Comparison of ENCODE assay signal across 12 mouse cellular contexts in genomic region chr6:119437894-119438761, GRCm38 (mm10). TPM values are rescaled to one million over a fixed set of nuclear protein-coding genes. Genes with fewer than 3 reads are reported as not detected.
DNase-seq lines count a peak whose midpoint lies in the region; ATAC-seq and TF ChIP-seq lines count a peak whose summit lies in the region.
"Had no signal": no experiment of that assay in that cellular context is flagged by ENCODE, and none has a peak within 500 bp of the region (broad histone marks: within the 10 kb centered on the region; RNA-seq: fewer than 3 reads in every experiment).

No protein-coding gene starts in this region.

- H3K36me3 ChIP-seq in heart, embryonic 14.5 days (ENCODE audit: control insufficient read depth, insufficient read depth, low read length) = no peaks in the 10 kb centered on the region
- H3K36me3 ChIP-seq in forebrain, postnatal 0 days (ENCODE audit: insufficient read depth) = no peaks in the 10 kb centered on the region
- H3K36me3 ChIP-seq in midbrain, embryonic 12.5 days = peaks cover 4% of the 10 kb centered on the region; the same call in 1 of the 2 replicates

- H3K4me3 ChIP-seq in heart, embryonic 14.5 days (ENCODE audit: control insufficient read depth in 1 of 2, insufficient read depth in 1 of 2, low read depth in 1 of 2, low read length in 2 of 2) = no peak overlapping the region
- H3K4me3 ChIP-seq in forebrain, postnatal 0 days (ENCODE audit: low read depth, low read length) = no peak overlapping the region
- H3K4me3 ChIP-seq in midbrain, embryonic 12.5 days = no peak overlapping the region
- H3K4me3 ChIP-seq: limb, embryonic 13.5 days had no signal

- WGBS in heart, embryonic 14.5 days = 52% methylated on average over 8 of the region's 8 CpGs
- WGBS in forebrain, postnatal 0 days = 56% methylated on average over 8 of the region's 8 CpGs
- 51% methylated on average over 8 of the region's 8 CpGs for WGBS in midbrain, embryonic 12.5 days

- no peaks in the 10 kb centered on the region for H3K27me3 ChIP-seq in heart, embryonic 14.5 days (ENCODE audit: control insufficient read depth, insufficient read depth, low read length)
- no peaks in the 10 kb centered on the region for H3K27me3 ChIP-seq in forebrain, postnatal 0 days (ENCODE audit: insufficient read depth, low read length)
- H3K27me3 ChIP-seq in midbrain, embryonic 12.5 days = no peaks in the 10 kb centered on the region
- H3K27me3 ChIP-seq: CH12.LX; limb, embryonic 13.5 days had no signal

- no peak overlapping the region for H3K27ac ChIP-seq in heart, embryonic 14.5 days (replicated peaks in 1 of 2; ENCODE audit: control insufficient read depth in 1 of 2, insufficient read depth in 1 of 2, low read depth in 2 of 2, low read length in 2 of 2)
- no peak overlapping the region for H3K27ac ChIP-seq in forebrain, postnatal 0 days (ENCODE audit: low read depth, low read length)
- H3K27ac ChIP-seq in midbrain, embryonic 12.5 days (replicated peaks) = peak overlapping the region; percentile 42; the same call in 1 of the 2 replicates
- H3K27ac ChIP-seq: limb, embryonic 13.5 days had no signal

- H3K9ac ChIP-seq in heart, embryonic 14.5 days (ENCODE audit: low read length) = no peak overlapping the region
- no peak overlapping the region for H3K9ac ChIP-seq in forebrain, postnatal 0 days
- no peak overlapping the region for H3K9ac ChIP-seq in midbrain, embryonic 12.5 days (replicated peaks)
- H3K9ac ChIP-seq: limb, embryonic 13.5 days had no signal

- intact Hi-C loops in heart, postnatal 25 days (cut with DNase I) = no loop called here
- intact Hi-C loops in gastrocnemius, postnatal 14 days (cut with DNase I; ENCODE audit: low total_unique reads) = loop anchor here (2.0 to 10.0 kb wide), 2 partner anchors 93 to 221 kb away; no protein-coding TSS in a partner anchor

- TF ChIP-seq CTCF in forebrain, postnatal 0 days (IDR thresholded peaks at IDR 0.05; ENCODE audit: low read depth) = 0 out of 2 replicates have a peak, but pooled peaks have one; percentile 26

- no peak for DNase-seq in heart, postnatal 25 days (ENCODE audit: low spot score)
- no peak for DNase-seq in forebrain, postnatal 0 days
- DNase-seq in urinary bladder, postnatal 10 days (ENCODE audit: low spot score) = no peak
- DNase-seq in gastrocnemius, postnatal 14 days = no peak
- no peak for DNase-seq in right cerebral cortex, postnatal 10 days (ENCODE audit: low spot score in 2 of 2)
- DNase-seq: kidney, postnatal 14 days; thymus, postnatal 36 days had no signal

- no peak overlapping the region for H3K4me2 ChIP-seq in heart, embryonic 14.5 days (ENCODE audit: low read length)
- H3K4me2 ChIP-seq in forebrain, postnatal 0 days (ENCODE audit: low read depth) = no peak overlapping the region
- H3K4me2 ChIP-seq in midbrain, embryonic 12.5 days (replicated peaks) = no peak overlapping the region
- H3K4me2 ChIP-seq: limb, embryonic 13.5 days had no signal

- peaks cover 9 to 10% of the 10 kb centered on the region in 2 experiments for H3K4me1 ChIP-seq in heart, embryonic 14.5 days (ENCODE audit: control insufficient read depth in 2 of 2, insufficient read depth in 2 of 2, low read length in 2 of 2)
- H3K4me1 ChIP-seq in forebrain, postnatal 0 days (ENCODE audit: insufficient read depth) = no peaks in the 10 kb centered on the region
- peaks cover 3% of the 10 kb centered on the region; the same call in 1 of the 2 replicates for H3K4me1 ChIP-seq in midbrain, embryonic 12.5 days

- peak; percentile 65 for ATAC-seq in heart, embryonic 14.5 days (ENCODE audit: insufficient number of reproducible peaks, insufficient read depth, low FRiP score, low read depth)
- peak; percentile 85 for ATAC-seq in common myeloid progenitor, adult 5-6 weeks (replicated peaks; ENCODE audit: low read depth, poor library complexity, severe bottlenecking)
- ATAC-seq in forebrain, postnatal 0 days = peak; percentile 79
- no peak; the same call in 1 of the 2 replicates for ATAC-seq in midbrain, embryonic 12.5 days (ENCODE audit: low FRiP score, low read depth)

- no peaks in the 10 kb centered on the region for H3K9me3 ChIP-seq in heart, embryonic 14.5 days (ENCODE audit: control insufficient read depth, low read length)
- H3K9me3 ChIP-seq in forebrain, postnatal 0 days (ENCODE audit: low read length) = no peaks in the 10 kb centered on the region
- H3K9me3 ChIP-seq in midbrain, embryonic 12.5 days = no peaks in the 10 kb centered on the region
- H3K9me3 ChIP-seq: limb, embryonic 13.5 days had no signal

RNA-seq across cellular contexts. Expression of gene Adipor2, which starts 20.6 kb away (rescaled TPM):
- polyA plus RNA-seq in heart, embryonic 14.5 days (2014; fragmentation: Nextera tagmentation; extraction: Ambion mirVana) = 21.8 and 27.1 TPM in 2 replicates
- 10 to 100 TPM; 56.1 to 58.0 TPM for total RNA-seq in heart, postnatal 25 days (2021)
- total RNA-seq in common myeloid progenitor, adult 5-6 weeks (2017) = 93.7 and 111 TPM in 2 replicates
- total RNA-seq in forebrain, postnatal 0 days (2014; rRNA removed) = 42.9 and 46.9 TPM in 2 replicates
- polyA plus RNA-seq in forebrain, postnatal 0 days (2015; fragmentation: Nextera tagmentation; extraction: Ambion mirVana) = 24.6 and 34.0 TPM in 2 replicates
- 36.6 and 37.6 TPM in 2 replicates for polyA plus RNA-seq in midbrain, embryonic 12.5 days (2016; fragmentation: Nextera tagmentation; extraction: Ambion mirVana)
- 10 to 100 TPM; 53.0 to 60.4 TPM for total RNA-seq in gastrocnemius, postnatal 14 days (2021)

RNA-seq across cellular contexts. Expression of gene Fbxl14, which starts 41.3 kb away (rescaled TPM):
- polyA plus RNA-seq in heart, embryonic 14.5 days (2014; fragmentation: Nextera tagmentation; extraction: Ambion mirVana) = 3.0 and 4.4 TPM in 2 replicates
- 10 to 100 TPM; 15.4 to 15.6 TPM for total RNA-seq in heart, postnatal 25 days (2021)
- total RNA-seq in common myeloid progenitor, adult 5-6 weeks (2017) = 39.2 and 48.1 TPM in 2 replicates
- total RNA-seq in forebrain, postnatal 0 days (2014; rRNA removed) = 40.3 and 54.5 TPM in 2 replicates
- polyA plus RNA-seq in forebrain, postnatal 0 days (2015; fragmentation: Nextera tagmentation; extraction: Ambion mirVana) = 1.9 and 2.2 TPM in 2 replicates
- 4.0 and 4.1 TPM in 2 replicates for polyA plus RNA-seq in midbrain, embryonic 12.5 days (2016; fragmentation: Nextera tagmentation; extraction: Ambion mirVana)
- 10 to 100 TPM in 1 of 2 experiments, 1 to 10 TPM in 1; 9.2 to 11.1 TPM for total RNA-seq in gastrocnemius, postnatal 14 days (2021)
